Mouse (Mus musculus) left cerebral cortex, postnatal 10 days (tissue): Measurements from ENCODE around the gene Lypd5. TPM values are rescaled to one million over a fixed set of nuclear protein-coding genes. Genes with fewer than 3 reads are reported as not detected.

Source experiments
- DNase-seq, 2 experiments: peaks; one replicate each; pipeline ENCODE4 v3.0.0; 2021 to 2022; ENCODE audit warnings: low spot score in 2 of 2, mixed read lengths in 1 of 2; ENCODE audit errors: extremely low spot score in 1 of 2
- intact Hi-C: fragments of 180-260 bp; cut with DNase I; formaldehyde crosslinking; loops from one replicate; pipeline ENCODE4 v1.15.1; 2025
- total RNA-seq, 2 experiments: library from RNA; stranded (reverse); gene quantifications; 2 replicates each; pipeline ENCODE4 v1.2.3; 2021

Lypd5 gene
- total RNA-seq, 2 experiments from 2014 or later: 0.15 TPM; not detected in 1

- DNase-seq: peak in 1 of 2 experiments; percentile 59
- intact Hi-C loops: no loop called here
Measured at GRCm38 (mm10) chr7:24377091-24377865, 28.3 kb downstream of the Lypd5 start.

GRCm38 (mm10) chr7:24378049-24378701 is 29.2 kb downstream of the Lypd5 start:
- intact Hi-C loops: no loop called here
- DNase-seq: no peak

DNA sequence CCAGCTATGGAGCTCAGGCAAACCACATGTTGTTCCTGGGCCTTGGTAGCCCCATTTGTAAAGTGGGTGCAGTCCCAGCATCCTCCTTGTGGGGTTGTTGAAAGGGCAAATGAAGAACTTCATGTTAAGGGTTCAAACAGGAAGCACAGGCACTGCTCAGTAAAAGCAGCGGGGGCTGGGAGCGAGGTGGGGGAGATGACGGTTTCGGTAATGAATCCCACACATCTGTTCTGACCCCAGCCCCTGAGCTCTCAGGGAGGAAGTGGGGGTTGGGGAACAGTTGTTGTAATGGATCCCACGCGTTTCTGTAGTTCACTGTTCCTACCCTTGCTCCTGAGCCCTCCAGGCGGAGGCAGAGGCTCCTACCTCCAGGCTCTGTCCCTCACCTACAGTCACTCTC is 30.9 kb downstream of the Lypd5 start:
- no peak for DNase-seq
- intact Hi-C loops: loop anchor here (5.0 kb wide), 1 partner anchor 38 kb away; no protein-coding TSS in a partner anchor

DNA sequence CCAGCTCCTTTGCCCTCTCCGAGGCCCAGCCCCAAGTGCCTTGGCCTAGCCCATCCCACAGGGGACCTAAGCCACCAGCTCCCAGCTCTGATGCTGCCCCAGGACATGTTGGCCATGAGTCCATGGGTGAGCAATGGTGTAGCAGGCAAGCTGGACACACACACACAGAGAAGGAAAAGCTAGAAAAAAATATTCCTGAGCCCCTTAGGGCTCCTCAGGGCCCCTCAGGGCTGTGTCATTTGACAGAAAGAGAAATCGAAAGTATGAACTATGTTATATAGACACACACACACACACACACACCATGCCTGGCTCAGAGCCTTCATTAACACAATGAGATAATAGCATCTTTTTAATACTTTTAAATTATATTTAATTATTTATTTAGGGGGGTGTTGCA is 31.4 kb downstream of the Lypd5 start:
- intact Hi-C loops: loop anchor here (5.0 kb wide), 1 partner anchor 38 kb away; no protein-coding TSS in a partner anchor
- DNase-seq: no peak

DNA sequence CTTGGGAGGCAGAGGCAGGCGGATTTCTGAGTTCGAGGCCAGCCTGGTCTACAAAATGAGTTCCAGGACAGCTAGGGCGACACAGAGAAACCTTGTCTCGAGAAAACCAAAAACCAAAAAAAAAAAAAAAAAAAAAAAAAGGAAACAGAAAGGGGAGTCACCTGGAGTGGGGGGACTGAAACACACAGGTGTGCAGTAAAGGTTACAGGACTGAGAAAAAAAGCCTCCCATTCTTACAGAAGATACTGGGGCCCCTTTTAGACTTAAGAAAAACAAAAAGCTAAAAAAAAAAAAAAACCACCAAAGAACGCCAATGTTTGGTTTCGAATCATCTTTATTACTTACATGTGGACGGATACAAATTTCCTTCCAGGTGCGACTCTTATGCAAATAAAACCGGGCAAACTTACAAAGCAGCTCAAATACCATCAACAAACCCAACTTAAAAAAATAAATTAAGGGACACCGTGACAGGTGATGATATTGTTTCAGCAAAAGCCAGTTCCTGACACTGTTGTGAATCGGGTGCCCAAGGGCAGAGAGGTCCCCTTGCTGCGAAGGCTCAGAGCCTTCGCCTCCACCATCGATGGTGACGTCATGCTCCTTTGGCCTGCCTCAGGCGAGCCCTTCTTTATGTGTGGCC is 33.9 kb downstream of the Lypd5 start:
- intact Hi-C loops: loop anchor here (5.0 kb wide), 1 partner anchor 41 kb away; no protein-coding TSS in a partner anchor
- DNase-seq: no peak

DNA sequence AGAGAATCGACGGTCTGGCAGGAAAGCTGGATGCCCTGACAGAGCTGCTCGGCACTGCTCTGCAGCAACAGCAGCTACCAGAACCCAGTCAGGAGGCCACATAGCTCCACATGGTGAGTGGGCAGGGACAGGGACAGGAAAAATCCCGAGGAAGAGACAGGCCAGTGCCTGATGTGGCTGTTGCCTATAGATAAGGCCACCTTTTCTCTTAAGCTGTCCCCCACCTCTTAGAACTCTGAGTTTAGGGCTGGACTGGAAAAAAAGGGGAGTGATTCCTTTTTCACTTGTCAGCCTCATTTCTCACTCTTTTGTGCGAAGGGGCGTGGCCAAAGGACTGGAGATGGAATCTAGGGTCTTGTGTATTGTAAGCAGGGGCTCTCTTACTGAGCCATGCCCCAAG is 35.1 kb downstream of the Lypd5 start:
- no peak for DNase-seq
- intact Hi-C loops: loop anchor here (5.0 kb wide), 1 partner anchor 42 kb away; no protein-coding TSS in a partner anchor

DNA sequence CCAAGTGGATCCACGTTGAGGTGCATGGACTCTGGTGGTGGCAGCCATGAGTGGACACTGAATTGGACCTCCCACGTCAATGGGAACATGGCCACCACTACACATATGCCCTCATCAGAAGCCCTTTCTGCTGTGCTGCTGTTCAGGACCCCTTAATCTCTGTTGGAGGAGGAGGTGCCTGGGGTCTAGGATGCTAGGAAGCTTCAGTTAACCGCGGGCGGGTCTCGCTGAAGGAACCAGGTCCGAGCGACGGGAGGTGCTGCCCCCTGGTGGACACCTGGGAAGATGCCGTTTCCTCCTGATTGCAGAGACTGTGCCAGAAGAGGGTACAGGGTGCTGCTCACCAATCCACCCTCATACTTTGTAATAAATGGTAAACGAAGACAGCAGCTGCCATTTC is 35.8 kb downstream of the Lypd5 start:
- intact Hi-C loops: loop anchor here (5.0 kb wide), 1 partner anchor 43 kb away; no protein-coding TSS in a partner anchor
- peak; percentile 52 to 76 for DNase-seq

- intact Hi-C loops: no loop called here
- DNase-seq: no peak
Measured at GRCm38 (mm10) chr7:24387059-24387556, 38.1 kb downstream of the Lypd5 start.

GRCm38 (mm10) chr7:24389516-24390187 is 40.7 kb downstream of the Lypd5 start:
- intact Hi-C loops: no loop called here
- DNase-seq: no peak

GRCm38 (mm10) chr7:24390512-24390911 is 41.5 kb downstream of the Lypd5 start:
- DNase-seq: no peak
- intact Hi-C loops: no loop called here

- DNase-seq: no peak
- intact Hi-C loops: no loop called here
Measured at GRCm38 (mm10) chr7:24391077-24391476, 42.1 kb downstream of the Lypd5 start.

- DNase-seq: no peak
- intact Hi-C loops: no loop called here
Measured at GRCm38 (mm10) chr7:24391687-24392086, 42.7 kb downstream of the Lypd5 start.

GRCm38 (mm10) chr7:24394054-24394453 is 45.1 kb downstream of the Lypd5 start:
- intact Hi-C loops: no loop called here
- no peak for DNase-seq

DNA sequence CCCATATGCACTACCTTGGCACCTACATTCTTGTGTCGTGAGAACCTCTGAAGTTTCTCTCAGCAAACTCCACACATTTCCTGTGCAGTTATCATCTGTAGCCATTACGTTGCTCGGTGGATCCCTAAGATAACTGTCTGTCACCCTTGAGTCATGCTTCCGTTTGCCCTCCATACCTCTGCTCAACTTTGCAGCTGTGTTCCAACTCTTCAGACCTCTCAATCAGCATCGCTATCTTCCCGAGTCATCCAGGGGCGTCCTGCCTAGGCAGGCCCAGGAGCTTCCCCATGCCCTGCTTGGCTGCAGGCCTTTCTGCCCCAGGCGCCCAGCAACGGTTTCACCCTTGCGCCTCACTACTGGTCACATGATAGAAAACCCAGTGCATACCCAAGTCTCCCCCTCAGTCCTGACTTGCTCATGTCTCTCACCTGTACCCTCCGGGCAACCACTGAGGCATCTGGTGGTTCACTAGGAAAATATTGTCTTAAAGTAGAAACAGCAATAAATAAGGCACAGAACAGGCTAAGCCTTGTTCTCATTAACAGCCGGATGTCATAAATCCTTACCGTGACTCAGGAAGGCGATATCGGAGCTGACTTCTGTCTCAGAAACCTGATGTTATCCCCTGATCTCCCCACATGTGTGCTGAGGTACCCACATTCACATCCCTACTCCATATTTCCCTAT is 45.6 kb downstream of the Lypd5 start:
- no peak for DNase-seq
- intact Hi-C loops: no loop called here

DNA sequence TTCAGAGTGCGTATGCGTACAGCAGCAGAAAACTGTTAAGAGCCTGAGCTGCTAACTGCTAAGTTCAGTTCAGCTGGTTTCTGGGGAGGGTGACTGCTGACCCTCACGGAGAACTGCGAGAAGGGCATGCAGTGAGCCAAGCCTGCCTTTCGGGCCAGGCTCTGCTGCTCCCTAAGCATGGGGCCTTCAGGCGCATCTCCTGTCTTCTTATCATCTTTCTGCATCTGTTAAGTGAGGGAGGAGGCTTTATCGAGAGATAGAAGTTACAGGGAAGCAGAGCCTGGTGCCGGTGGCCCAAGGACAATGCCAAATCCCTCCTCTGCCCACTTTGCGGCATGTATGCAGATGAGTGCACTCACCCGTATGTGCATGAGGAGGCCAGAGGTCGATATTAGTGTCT is 47.8 kb downstream of the Lypd5 start:
- DNase-seq: no peak
- intact Hi-C loops: no loop called here

DNA sequence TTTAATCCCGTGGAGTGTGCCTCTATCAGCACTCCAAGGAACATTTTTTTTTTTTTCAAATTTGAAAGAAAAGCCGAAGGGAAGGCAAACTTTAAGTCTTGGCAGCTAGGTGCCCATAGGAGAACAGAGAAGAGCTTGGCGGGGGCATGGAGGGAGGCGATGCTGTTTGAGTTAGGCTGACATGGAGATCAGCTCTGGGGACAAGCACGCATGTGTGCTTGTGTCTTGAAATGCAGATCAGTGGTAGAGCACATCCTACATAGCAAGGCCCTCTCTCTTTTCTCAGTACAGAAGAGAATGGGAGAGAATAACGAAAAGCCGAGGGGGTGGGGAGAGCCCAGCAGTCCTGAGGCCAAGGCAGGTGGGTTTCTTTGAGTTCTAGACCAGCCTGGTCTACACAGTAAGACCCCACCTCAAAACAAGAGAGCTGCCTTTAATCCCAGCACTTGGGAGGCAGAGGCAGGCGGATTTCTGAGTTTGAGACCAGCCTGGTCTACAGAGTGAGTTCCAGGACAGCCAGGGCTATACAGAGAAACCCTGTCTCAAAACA is 49.4 kb downstream of the Lypd5 start:
- no peak for DNase-seq
- intact Hi-C loops: no loop called here

GRCm38 (mm10) chr7:24399256-24400081 is 50.5 kb downstream of the Lypd5 start, which contains the start of gene Smg9:
Smg9 (plus strand) TSS chr7:24399619.
- DNase-seq: peak; percentile 97 to 98
- intact Hi-C loops: no loop called here
